22 mouse cellular contexts compared by ENCODE assay signal in the genomic region with DNA sequence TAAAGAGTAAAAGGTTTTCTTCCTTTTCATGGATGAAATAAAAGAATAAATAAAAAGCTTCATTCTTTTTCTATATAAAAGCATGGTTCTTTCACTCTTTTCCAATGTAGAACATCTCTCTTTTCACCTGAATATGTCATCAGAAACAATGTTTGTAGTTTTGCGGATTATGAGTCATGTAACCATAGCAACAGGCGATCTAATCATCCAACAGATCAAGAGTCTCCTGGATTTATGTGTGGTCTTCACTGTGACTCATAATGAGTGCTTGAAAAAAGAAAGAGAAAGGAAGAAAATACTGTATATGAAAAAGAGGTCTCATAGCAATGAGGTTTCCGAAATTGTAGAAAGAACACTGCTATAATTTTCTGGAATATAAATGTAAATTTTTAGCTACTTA.
"Had no signal": no experiment of that assay in that cellular context is flagged by ENCODE, and none has a peak within 500 bp of the region (broad histone marks: within the 10 kb centered on the region; RNA-seq: fewer than 3 reads in every experiment).

No protein-coding gene starts in this region.

- H3K36me3 ChIP-seq: heart, embryonic 13.5 days; heart, embryonic 15.5 days; hindbrain, embryonic 13.5 days; hindbrain, embryonic 15.5 days; limb, embryonic 13.5 days; limb, embryonic 15.5 days; liver, embryonic 12.5 days had no signal

- ATAC-seq: hindbrain, postnatal 0 days; intestine, embryonic 16.5 days; liver, embryonic 12.5 days had no signal

- DNase-seq: gastrocnemius, adult 2 months; gastrocnemius, postnatal 10 days; gastrocnemius, postnatal 25 days; heart, adult 18-20 months; heart, postnatal 14 days; heart, postnatal 36 days; kidney, adult 11 months; kidney, adult 2 months; kidney, postnatal 14 days; kidney, postnatal 36 days; layer of hippocampus, adult 9-11 months; layer of hippocampus, postnatal 36 days; left cerebral cortex, postnatal 4 days had no signal

- H3K4me3 ChIP-seq: gastrocnemius, adult 2 months; heart, embryonic 13.5 days; heart, embryonic 15.5 days; hindbrain, embryonic 13.5 days; hindbrain, embryonic 15.5 days; limb, embryonic 13.5 days; limb, embryonic 15.5 days; liver, embryonic 12.5 days had no signal

- H3K27me3 ChIP-seq: heart, embryonic 13.5 days; heart, embryonic 15.5 days; hindbrain, embryonic 13.5 days; hindbrain, embryonic 15.5 days; limb, embryonic 13.5 days; limb, embryonic 15.5 days; liver, embryonic 12.5 days had no signal
